Mouse (Mus musculus): Measurements from ENCODE around the gene Tbx21.
A peak's percentile ranks its signal among the peaks of the same experiment; 100 is the strongest.

The Tbx21 gene

GRCm38 (mm10) chr11:97132185-97132584 lies 17.1 kb upstream of the Tbx21 start:
- DNase-seq (ENCODE audit: low spot score in 2 of 2) = no peak

- DNase-seq (ENCODE audit: low spot score in 2 of 2) = no peak
Observed at GRCm38 (mm10) chr11:97131683-97132082, 16.6 kb upstream of the Tbx21 start.

DNA sequence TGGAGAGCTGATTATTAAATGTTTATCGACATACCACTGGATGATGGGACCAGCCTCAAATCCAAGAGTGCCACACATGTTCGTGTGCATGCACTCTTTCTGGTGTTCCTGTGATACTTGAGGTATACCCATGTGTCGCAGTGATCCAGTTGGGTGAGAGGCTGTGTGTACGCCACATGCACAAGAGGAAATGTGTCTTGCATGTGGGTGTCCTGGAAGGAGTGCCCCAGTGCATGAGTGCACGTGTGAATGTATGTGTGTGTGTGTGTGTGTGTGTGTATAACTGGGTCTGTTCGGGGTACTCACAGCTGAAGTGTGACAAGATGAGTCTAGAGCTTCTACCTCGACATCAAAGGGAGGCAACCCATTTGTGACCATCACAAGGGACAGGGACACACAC lies 15.2 kb upstream of the Tbx21 start:
- no peak for DNase-seq (ENCODE audit: low spot score in 2 of 2)

DNA sequence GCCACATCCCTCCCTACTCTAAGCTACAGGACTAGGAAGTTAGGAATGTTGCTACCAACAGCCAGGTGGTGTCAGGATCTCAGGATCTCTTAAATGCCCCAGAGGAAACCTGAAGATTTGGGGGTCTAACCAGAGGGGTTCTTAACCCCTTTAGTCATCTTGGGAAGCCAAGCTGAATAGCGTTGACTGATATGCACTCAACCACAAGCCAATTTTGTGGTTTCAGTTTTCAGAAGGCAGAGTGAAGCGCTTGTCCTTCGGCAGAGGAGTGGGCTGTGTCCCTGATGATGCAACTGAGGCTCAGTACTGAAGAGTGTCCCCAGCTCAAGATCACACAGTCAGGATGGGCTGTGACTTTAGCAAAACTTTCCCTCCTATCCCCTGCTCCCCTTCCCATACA lies 13.8 kb upstream of the Tbx21 start:
- no peak for DNase-seq (ENCODE audit: low spot score in 2 of 2)

- DNase-seq (ENCODE audit: low spot score in 2 of 2) = no peak
Observed at GRCm38 (mm10) chr11:97127470-97128223, 12.5 kb upstream of the Tbx21 start.

GRCm38 (mm10) chr11:97126645-97127468 lies 11.7 kb upstream of the Tbx21 start:
- no peak for DNase-seq (ENCODE audit: low spot score in 2 of 2)

- no peak for DNase-seq (ENCODE audit: low spot score in 2 of 2)
Observed at GRCm38 (mm10) chr11:97124266-97125036, 9.3 kb upstream of the Tbx21 start.

DNA sequence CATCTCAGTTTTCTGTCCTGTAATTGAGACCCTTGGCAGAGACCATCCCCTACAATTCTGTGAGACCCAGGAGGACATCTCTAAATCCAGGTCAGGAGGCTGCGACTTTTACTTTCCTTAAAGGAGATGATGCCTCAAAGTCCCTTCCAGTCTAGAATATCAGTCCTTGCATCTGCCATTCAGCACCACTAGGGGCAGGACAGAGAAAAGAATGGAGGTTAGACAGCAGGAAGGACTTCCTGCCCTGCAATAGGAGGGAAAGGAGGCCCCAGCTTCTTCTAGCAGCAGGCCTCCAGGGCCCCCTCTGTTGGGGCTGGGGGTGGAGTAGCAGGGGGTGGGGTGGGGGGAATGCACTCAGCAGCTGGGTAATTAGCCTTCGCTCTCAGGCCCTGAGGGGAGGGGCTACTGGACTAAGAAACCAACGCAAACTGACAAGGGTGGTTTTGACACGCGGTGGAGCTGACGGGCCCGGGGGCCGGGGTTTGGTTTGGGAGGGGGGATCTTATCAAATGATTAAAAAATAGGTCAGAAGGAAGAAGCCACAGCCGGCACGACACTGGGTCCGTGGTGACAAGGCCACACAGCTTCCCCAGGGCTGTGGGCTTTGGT lies 8.3 kb upstream of the Tbx21 start:
- DNase-seq (ENCODE audit: low spot score in 2 of 2) = no peak

GRCm38 (mm10) chr11:97120641-97121040 lies 5.5 kb upstream of the Tbx21 start:
- no peak for DNase-seq (ENCODE audit: low spot score in 2 of 2)

DNA sequence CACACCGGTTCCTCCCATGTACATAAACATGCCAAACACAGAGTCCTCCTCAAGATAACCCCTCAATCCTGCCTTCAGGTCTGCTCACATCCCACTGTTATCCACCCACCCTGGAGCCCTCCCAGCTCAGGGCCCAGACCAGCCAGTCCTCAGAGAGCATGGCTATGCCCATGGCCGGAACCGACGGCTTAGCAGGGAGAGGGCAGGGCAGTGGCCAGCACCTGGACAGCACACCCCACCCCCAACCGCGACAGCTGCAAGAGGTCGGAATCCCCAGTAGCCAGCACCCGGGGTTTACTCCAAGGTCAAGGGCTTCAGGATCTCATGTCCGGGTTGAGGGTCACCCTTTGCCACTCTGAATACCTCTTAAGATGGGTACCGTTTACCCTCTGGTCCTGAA lies 5.1 kb upstream of the Tbx21 start:
- DNase-seq (ENCODE audit: low spot score in 2 of 2) = no peak

- no peak for DNase-seq (ENCODE audit: low spot score in 2 of 2)
Observed at GRCm38 (mm10) chr11:97115797-97116196, 666 bp upstream of the Tbx21 start.

DNA sequence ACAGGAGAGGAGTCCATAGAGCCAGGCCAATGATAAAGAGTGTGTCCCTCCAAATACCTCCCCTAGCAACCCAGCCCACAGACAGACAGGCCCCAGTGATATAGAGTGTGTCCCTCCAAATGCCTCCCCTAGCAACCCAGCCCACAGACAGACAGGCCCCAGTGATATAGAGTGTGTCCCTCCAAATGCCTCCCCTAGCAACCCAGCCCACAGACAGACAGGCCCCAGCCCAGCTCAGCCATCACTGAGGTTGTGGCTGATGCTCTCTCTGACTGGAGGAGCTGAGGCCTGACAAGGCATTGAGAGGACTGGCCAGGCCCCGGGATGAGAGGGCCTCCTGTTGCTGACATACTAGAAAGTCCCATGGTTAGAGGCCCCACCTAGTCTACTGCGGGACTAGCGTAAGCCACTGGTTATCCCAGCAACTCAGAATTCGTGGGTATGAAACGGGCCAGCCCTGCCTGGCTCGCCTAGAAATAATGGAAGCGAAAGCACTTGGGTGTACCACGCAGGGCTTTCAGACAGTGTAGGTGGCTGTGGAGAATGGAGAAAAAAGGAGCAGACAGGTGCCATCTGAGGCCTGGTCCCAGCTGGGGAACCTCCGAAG lies 2.5 kb downstream of the Tbx21 start:
- DNase-seq (ENCODE audit: low spot score in 2 of 2) = no peak

DNA sequence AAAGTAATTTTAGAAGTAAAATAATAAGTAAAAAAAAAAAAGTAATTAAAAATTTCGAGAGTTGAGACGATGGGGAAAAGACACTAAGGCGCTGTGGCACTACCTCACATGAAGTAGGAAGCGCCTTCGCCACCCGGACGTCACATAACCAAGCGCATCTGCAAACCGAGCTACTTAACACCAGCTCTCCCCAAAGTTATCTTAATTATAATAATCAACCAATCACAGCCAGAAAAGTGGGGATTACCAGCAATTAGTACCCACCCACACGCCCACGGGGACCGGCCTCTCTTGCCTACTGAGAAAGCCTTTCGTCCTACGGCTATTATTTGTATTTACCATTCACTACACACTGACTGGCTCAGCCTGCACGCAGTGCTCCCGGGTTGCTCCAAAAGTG lies 6.2 kb downstream of the Tbx21 start:
- DNase-seq (ENCODE audit: low spot score in 2 of 2) = no peak

DNA sequence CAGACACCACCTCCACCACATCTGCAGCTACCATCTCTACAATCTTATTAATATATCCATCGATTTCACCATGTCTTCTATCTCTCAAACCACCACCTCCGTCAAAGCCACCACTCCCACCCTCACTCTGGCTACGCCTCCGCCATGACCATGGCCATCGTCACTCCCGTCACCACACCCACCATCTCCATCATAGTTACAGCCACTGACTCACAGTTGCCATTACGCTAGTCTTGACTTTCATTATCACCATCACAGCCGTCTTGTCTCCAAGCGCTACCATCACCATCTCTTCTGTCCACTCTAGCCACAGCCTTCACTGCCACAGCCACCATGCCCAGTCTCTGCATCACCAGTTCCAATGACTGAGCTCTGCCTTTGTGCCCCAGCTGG lies 11.0 kb downstream of the Tbx21 start:
- DNase-seq (ENCODE audit: low spot score in 2 of 2) = no peak

DNA sequence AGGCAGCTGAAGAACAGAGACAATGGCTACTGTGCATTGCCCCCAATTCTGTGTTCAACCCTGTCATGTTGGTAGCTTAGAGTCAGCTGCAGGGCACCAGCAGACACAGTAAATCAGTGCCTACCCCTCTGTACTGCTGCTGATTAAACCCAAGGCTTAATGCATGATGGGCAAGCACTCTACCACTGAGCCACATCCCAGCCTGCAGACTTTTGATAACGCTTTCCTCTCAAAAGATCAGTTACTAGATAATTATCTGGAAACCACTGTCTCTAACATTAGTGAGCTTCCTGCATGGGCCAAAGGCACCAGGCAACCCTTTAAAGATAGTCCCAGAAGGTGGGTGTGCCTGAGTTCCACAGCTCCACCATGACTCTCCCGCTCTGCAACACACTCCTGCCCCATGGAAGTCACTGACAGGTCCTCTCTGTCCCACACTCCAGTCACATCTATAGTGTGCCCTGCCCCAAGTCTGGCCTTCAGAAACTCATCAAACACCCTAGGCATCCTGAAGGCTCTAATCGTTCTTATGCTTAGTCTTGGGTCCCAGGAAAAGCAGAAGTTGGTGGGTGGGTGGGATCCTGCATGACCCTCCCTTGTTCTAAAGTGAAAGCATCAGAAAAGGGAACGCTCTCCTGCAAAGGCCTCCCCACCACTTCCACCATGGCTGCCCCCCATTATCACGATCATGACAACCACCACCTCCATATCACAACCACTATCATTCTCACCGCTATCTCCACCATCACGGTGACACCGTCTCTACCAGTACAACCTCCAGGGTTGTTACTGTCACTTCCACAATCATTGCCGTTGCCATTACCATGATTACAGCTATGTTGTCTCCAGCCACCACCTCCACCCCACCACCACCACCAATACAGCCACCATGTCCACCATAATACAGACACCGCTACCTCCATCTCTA lies 11.7 kb downstream of the Tbx21 start:
- no peak for DNase-seq (ENCODE audit: low spot score in 2 of 2)

DNA sequence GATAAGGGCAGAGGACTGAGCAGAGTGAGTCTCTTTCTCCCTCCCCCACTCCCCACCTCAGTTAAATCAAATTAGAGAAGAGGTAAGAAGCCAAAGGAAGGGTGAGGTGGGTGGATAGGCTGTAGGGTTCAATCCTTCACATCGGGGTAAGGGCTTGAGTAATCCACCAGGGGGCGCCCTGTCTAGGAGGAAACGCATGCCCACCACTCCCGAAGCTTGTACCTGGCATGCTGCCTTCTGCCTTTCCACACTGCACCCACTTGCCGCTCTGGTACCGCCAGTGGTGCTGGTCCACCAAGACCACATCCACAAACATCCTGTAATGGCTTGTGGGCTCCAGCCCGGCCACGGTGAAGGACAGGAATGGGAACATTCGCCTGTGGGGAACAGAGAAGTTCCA lies 13.4 kb downstream of the Tbx21 start:
- DNase-seq (ENCODE audit: low spot score in 2 of 2) = peak; percentile 57 to 73

- DNase-seq (ENCODE audit: low spot score in 2 of 2) = no peak
Observed at GRCm38 (mm10) chr11:97098791-97099190, 16.3 kb downstream of the Tbx21 start.

DNA sequence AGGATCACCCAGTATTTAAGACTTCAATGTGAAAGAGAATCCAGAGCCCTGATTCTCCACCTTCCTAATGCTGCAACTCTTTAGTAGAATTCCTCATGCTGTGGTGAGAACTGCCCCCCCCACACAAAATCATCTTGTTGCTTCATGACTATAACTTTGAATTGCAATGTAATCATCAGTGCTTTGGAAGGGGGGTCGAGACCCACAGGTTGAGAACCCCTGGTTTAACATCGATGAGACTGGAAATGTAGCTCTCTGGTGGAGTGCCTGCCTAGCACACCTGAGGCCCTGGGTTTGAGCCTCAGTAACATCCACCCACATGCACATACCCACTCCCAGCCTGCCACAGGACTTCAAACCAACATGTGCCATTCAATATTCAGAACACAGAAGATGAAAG lies 20.5 kb downstream of the Tbx21 start:
- DNase-seq (ENCODE audit: low spot score in 2 of 2) = no peak

DNA sequence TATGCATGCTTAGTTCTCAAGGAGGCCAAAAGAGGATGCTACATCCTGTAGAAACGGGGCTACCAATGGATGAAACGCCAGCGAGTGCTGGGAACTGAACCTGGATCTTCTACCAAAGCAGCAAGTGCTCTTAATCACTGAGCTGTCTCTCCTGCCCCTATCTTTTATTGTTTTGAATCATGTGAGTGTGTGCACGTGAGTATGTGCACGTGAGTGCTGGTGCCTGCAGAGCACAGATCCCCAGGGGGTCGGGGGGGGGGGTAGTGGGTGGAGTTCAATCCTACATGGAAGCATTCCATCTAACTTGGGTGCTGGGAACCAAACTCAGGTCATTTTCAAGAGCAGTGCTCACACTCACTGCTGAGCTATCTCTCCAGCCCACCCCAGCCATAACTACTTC lies 28.8 kb downstream of the Tbx21 start:
- no peak for DNase-seq (ENCODE audit: low spot score in 2 of 2)

- DNase-seq (ENCODE audit: low spot score in 2 of 2) = no peak
Observed at GRCm38 (mm10) chr11:97084821-97085505, 30.2 kb downstream of the Tbx21 start.

Data from cerebellum, postnatal 4 days (tissue).